Mouse (Mus musculus) gastrocnemius, postnatal 36 days (tissue): ENCODE data around the gene Notum. TPM values are rescaled to one million over a fixed set of nuclear protein-coding genes. Genes with fewer than 3 reads are reported as not detected.

Source experiments
- microRNA-seq, 2 experiments: library from miRNA; unstranded; fragments of <30 nt; microRNA quantifications; one replicate each; pipeline ENCODE4 v1.2.0; 2021
- total RNA-seq, 2 experiments: library from RNA; stranded (reverse); gene quantifications; 2 replicates each; pipeline ENCODE4 v1.2.3; 2021

The Notum gene
- total RNA-seq, 2 experiments from 2014 or later, result not detected

Small RNA genes lying within 50 kb of the gene (microRNA-seq; reads per million reads assigned to microRNA genes)
- 0 reads per million in 2 experiments for gene Mir6936

Other genes starting within 250 kb of the Notum start
- 10 to 100 TPM; 67.6 to 71.0 TPM for gene Nploc4, start 223.5 kb downstream of the Notum start, total RNA-seq
- under 1 TPM in 1 of 2 experiments, not detected in 1; 0.69 TPM for gene Tspan10, start 218.5 kb downstream of the Notum start, total RNA-seq
- under 1 TPM in 1 of 2 experiments, not detected in 1; 0.89 TPM for gene Pde6g, start 207.7 kb downstream of the Notum start, total RNA-seq
- 10 to 100 TPM; 21.4 to 25.6 TPM for gene Oxld1, start 203.1 kb downstream of the Notum start, total RNA-seq
- gene Ccdc137, start 203.1 kb downstream of the Notum start, total RNA-seq, result 1 to 10 TPM; 4.1 to 6.2 TPM
- 1 to 10 TPM; 4.8 to 6.3 TPM for gene Arl16, start 193.6 kb downstream of the Notum start, total RNA-seq
- gene Mrpl12, start 176.6 kb downstream of the Notum start, total RNA-seq, result 100 to 1,000 TPM; 142 to 144 TPM
- gene Slc25a10, start 169.3 kb downstream of the Notum start, total RNA-seq, result 1 to 10 TPM; 3.7 to 4.5 TPM
- under 1 TPM; 0.18 to 0.25 TPM for gene Gcgr, start 130.5 kb downstream of the Notum start, total RNA-seq
- gene Mcrip1, start 111.4 kb downstream of the Notum start, total RNA-seq, result 10 to 100 TPM; 19.9 to 23.8 TPM
- gene Ppp1r27, start 110.0 kb downstream of the Notum start, total RNA-seq, result 100 to 1,000 TPM; 153 to 173 TPM
- gene P4hb, start 87.9 kb downstream of the Notum start, total RNA-seq, result 100 to 1,000 TPM; 174 to 203 TPM
- gene Arhgdia, start 79.6 kb downstream of the Notum start, total RNA-seq, result 10 to 100 TPM; 73.1 to 77.1 TPM
- gene Alyref, start 62.8 kb downstream of the Notum start, total RNA-seq, result 10 to 100 TPM; 36.1 to 41.5 TPM
- 10 to 100 TPM; 44.0 to 50.5 TPM for gene Anapc11, start 62.8 kb downstream of the Notum start, total RNA-seq
- gene Npb, start 52.7 kb downstream of the Notum start, total RNA-seq, result not detected
- gene Pcyt2, start 43.2 kb downstream of the Notum start, total RNA-seq, result 10 to 100 TPM; 26.7 to 33.5 TPM
- gene Sirt7, start 35.9 kb downstream of the Notum start, total RNA-seq, result 1 to 10 TPM; 4.5 TPM
- 10 to 100 TPM; 48.3 to 53.7 TPM for gene Mafg, start 27.6 kb downstream of the Notum start, total RNA-seq
- 1 to 10 TPM; 3.2 to 5.8 TPM for gene Pycr1, start 17.4 kb downstream of the Notum start, total RNA-seq
- 100 to 1,000 TPM; 129 to 137 TPM for gene Myadml2, start 13.0 kb downstream of the Notum start, total RNA-seq
- gene Aspscr1, start 11.8 kb upstream of the Notum start, total RNA-seq, result 10 to 100 TPM; 24.4 to 34.0 TPM
- gene Cenpx, start 52.6 kb upstream of the Notum start, total RNA-seq, result 10 to 100 TPM; 23.2 to 27.0 TPM
- 1 to 10 TPM; 3.7 to 4.1 TPM for gene Lrrc45, start 52.8 kb upstream of the Notum start, total RNA-seq
- under 1 TPM; 0.84 to 0.92 TPM for gene Rac3, start 60.3 kb upstream of the Notum start, total RNA-seq
- 1 to 10 TPM; 4.5 to 9.2 TPM for gene Dcxr, start 66.1 kb upstream of the Notum start, total RNA-seq
- 10 to 100 TPM in 1 of 2 experiments, 1 to 10 TPM in 1; 9.2 to 15.8 TPM for gene Cbr2, start 70.9 kb upstream of the Notum start, total RNA-seq
- 10 to 100 TPM; 29.5 to 31.9 TPM for gene Hmga1b, start 101.6 kb upstream of the Notum start, total RNA-seq
- 1 to 10 TPM; 9.9 to 10.0 TPM for gene Rfng, start 123.0 kb upstream of the Notum start, total RNA-seq
- gene Gps1, start 123.1 kb upstream of the Notum start, total RNA-seq, result 10 to 100 TPM; 52.6 to 52.7 TPM
- 10 to 100 TPM; 31.3 to 32.9 TPM for gene Dus1l, start 135.2 kb upstream of the Notum start, total RNA-seq
- 10 to 100 TPM; 12.5 to 20.0 TPM for gene Fasn, start 163.4 kb upstream of the Notum start, total RNA-seq